Mouse (Mus musculus) adipose tissue, adult 10 weeks (tissue): ENCODE measurements around the gene Tapbp. TPM values are rescaled to one million over a fixed set of nuclear protein-coding genes. Genes with fewer than 3 reads are reported as not detected.

Experiments
- polyA plus RNA-seq: library from polyadenylated mRNA; stranded (reverse); fragments of 350-450 nt; fragmentation: Illumina TruSeq; extraction: RNeasy Lipid Tissue Mini Kit (QIAGEN cat#74804); gene quantifications from one replicate; pipeline ENCODE4 v1.2.3, GENCODE M21; 2014; ENCODE audit warnings: low read depth, low replicate concordance

The Tapbp gene
- polyA plus RNA-seq: 147 TPM

DNA sequence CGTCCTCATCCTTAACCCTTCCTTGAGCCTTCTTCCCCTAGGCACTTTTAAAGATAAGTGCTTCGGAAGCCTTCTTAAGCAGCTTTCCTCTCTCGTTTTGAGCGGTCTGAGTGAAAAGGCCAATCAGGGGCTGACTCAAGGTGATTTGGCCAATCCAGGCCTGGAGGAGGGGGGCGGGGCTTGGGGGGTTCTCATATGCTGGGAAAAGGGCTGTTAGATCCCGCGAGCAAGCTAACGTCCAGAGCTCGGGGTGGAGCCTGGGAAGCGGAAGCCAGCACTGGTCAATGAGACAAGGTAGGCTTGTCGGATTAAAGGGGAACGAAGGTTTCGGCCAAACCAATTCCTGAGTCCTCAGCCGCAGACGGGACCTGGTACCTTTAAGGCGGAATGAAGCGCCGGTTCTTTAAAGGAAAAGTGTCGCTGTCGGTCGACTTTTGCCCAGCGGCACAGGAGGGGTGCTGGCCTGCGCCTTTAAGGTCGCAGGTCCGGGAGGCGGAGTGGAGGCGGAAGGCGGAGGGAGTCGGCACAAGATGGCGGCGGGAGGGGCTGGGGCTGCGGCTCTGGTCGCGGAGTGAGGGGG is at the start of gene Tapbp, which contains the start of gene Zbtb22:
Gene Tapbp, plus strand, starts transcription at position 229 of the 580 bp plus-strand sequence.
Gene Zbtb22, plus strand, starts transcription at position 234 of the 580 bp plus-strand sequence.

DNA sequence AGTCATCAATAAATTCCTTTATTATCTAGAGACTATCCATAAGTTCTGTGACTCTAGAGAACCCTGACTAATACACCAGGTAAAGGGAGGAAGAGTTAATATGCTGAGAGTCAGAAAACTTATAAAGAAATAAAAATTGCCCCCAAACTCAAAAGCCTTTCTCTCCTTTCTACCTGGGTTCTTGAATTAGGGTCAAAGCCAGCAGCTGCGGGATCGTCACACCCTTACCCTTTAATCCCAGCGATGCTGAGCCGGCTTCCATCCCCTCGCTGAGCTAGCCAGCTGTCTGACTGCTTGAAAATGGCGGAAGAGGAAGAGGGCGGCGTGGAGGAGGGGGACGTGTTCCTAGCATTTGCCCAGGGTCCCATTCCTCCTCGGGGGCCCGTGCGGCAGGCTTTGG is 42.2 kb upstream of the Tapbp start, which contains the start of gene Gm7029:
Gene Gm7029, plus strand, starts transcription at position 301 of the 400 bp plus-strand sequence.

DNA sequence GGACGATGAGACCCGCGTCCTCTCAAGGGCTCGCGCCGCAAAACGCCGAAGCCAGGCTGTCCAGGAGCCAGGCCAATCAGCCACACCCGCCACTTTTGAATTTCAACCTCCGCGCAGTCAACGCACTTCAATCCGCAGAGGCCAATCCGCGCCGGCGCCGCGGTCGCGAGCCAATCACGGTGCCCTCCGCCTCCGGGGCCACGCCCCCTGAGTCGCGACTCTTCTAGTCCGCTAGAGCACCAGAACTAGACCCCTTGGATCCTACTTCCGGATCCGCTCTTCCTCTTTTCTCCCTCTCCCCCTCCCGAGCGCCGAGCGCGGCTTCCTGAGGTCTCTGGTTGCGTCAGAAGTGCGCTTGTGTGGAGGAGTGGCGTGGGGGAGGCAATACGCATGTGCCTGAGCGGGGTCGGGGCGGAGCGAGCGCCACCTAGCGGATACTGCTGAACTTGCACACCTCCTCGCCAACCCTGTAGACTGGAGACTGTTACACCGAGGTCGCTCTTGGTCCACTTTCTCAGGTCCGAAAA is 25.1 kb upstream of the Tapbp start, which contains the start of gene Kifc1:
Gene Kifc1, minus strand, starts transcription at position 129 of the 527 bp plus-strand sequence.

DNA sequence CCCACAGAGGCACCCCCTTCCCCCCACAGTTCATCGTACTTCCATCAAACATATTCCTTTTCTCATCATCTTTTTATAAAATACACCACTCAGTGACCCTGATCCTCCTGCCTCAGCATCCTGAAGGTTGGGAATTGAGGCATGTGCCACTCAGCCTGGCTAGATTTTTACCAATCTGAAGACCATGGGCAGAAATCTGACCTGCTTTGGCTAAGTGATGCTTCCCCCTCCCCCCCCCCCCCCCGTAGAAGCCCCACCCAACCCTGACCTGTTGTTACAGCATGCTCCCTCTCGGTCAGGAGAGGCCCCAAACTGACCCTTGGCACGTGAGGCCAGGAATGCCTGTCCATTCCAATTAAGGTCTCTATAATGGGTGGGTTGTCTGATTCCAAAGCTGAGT is 10.9 kb upstream of the Tapbp start, which contains the start of gene Platr17:
Gene Platr17, plus strand, starts transcription at position 301 of the 400 bp plus-strand sequence.

DNA sequence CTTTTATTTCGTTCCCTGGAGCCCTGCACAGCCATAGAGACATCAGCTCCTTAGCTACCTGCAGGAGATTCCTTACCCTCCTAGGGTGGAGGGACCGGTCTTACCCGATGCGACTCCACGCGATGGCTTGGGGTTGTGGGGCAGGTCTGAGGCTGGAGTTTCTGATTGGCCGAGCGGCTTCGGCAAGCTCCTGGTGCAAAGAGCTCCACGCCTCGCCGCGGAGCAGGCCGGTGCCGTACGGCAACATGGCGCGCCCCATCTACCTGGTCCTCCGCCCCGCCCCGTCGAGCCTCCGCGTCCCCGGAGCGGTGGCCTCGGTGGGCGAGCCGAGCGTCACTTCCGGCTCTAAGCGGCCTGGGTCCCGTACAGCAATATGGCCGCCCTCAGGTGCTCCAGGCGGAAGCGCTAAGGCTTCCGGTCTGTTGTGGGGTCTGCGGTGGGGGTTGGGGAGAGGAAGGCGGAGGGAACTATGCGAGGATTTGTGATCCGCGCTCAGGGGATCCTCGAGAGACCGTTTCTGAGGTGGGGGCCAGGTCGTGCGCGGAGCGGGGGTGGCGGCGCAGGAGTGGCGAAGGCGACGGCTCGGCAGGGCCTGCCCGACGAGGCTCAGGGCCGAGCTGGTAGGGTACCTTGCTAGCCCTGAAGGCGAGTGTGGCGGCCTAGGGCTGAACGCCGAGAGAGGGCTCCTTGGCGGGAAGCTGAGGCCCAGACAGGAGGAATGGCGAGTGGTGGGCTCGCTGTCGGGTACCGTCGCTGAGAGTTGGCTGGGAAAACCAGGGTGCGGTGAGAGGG is 6.4 kb upstream of the Tapbp start, which contains the start of gene Daxx:
Gene Daxx, plus strand, starts transcription at position 338 of the 792 bp plus-strand sequence.

DNA sequence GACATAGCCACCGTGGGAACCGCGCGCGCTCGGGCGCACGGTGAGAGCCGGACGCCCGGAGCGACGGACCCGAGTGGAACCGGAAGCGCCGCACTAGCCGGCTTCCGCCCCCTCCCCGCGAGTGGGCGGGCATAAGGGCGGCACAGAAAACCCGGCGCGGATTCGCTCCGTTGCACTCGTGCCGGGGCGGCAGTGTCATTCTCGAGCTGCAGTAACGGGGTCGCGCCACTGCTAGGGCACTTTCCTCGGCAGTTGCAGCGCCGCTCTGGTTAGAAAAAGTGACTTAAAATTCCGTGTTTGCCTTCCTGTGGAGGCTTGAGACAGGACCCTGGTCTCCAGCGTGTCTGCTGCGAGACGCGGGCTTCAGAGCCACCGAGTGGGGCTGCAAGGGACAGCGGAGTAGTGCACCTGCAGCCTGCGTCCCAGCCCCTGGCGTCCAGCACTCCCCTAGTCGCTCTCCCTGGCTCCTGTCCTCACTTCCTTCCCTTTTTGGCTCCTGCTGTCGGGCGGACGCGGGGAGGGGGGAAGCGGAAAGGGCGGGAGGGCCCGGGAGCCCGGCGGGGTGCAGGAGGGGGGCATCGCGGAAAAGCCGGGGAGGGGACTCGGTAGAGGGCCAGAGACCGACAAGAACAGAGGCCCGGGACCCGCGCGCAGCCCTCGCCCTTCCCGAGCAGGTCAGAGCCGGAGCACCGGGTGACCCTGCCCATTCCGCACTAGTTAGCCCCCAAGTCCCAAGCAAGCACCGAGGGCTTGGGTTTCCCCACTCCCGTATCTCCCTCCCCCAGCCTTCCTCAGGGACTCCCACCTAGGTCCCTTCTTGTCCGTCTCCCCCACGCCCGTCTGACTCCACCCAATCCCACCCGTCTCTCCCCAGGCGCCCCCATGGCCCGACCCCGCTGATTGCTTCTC is 13.9 kb downstream of the Tapbp start, which contains the start of gene Rgl2:
Gene Rgl2, plus strand, starts transcription at position 173 of the 909 bp plus-strand sequence.

DNA sequence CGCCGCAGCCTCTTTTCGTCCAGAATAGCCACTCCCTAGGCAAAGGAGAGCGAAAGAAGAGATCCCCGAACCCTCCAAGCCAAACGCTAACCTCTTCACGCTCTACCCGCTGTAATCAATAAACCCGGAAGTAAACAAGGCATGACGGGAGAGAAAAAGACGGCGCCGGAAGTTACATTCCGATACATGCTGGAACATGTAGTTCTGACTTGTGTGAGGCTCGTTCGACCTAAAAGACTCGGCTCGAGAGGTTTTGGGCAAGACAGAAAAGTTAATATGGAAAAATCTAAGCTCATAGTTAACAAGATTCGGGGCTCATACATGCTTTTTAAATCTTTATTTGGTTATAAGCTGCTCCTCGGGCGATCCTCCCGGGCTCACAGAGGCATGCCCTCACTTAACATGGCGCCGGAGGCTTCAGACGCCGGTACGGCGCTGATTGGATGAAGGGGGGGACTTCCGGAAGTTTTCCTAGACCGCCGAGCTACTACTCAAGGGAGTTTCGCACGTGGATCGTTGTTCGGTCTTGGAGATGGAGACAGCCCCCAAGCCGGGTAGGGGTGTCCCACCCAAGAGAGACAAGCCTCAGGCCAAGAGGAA is 24.6 kb downstream of the Tapbp start, which contains the start of the genes Pfdn6 and Wdr46:
Gene Pfdn6, minus strand, starts transcription at position 138 of the 600 bp plus-strand sequence.
Gene Wdr46, plus strand, starts transcription at position 455 of the 600 bp plus-strand sequence.

DNA sequence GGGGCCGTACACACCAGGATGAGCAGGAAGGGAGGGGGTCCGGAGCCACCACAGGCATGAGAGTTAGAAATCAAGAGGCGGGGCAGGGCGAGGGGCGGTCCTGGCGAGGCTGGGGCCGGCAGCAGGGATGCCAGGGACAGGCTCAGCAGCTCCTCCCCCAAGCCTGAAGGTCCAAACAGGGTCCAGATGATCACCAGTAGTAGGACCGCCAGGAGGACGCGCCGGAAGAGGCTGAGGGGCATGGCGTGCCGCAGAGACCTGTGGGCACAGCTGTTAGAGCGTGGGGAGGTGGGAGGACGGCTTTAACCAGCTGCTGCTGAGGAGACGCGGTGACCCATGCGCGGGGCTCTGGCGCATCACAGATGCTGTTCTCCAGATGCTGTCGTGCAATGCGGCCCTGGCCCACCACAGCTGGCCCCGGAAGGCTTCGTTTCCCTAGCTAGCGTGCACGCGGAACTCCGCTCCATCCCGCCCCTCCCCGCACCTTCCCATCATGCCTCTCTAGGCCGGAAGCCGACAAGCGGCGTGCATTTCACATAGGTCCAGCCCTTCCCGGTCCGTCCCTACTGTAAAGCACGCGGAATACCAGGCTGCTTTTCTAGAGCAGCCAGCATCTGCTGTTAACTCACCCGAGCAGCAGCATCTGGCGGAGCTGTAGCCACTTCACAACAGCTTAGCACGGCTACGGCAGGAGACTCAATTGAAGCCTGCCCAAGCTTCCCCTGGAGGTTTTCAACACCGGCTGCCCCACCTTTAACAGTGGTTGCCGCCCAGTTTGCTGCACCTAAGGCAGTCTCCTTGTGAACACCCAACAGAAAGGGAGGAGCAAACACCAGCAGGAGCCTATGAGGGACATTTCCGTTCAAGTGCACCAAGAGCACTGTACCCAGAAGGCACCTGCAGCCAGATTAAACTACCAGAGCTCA is 35.6 kb downstream of the Tapbp start, which contains the start of gene B3galt4:
Gene B3galt4, minus strand, starts transcription at position 468 of the 926 bp plus-strand sequence.

DNA sequence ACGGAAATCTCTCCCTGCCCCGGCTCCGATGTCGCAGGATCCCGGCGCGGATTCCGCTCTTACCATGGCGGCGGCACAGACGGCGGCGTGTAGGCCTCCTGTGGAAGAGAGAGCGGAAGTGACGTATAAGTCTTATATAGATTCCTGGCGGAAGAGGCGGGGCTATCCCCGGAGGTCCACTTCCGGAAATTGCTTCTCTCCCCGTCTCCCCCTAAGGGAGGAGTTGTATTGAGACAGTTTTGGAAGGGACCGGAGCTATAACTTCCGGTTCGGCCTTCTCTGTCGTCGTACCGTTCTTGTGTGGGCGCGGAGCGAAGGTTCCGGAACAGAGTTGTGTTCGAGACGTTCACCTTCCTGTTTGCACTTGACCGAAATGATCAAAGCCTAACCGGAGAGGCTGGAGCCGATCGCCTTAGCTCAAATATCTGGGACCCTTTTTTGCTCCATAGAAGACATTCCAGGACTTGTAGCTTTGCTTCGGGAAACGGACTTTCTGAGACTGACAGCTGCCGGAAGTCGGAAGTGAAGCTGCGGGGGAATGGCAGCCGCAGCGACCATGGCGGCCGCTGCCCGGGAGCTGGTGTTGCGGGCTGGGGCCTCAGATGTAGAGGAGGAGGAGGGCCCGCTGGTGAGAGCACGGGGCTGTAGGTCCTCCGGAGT is 40.0 kb downstream of the Tapbp start, which contains the start of the genes Vps52 and Rps18:
Gene Vps52, plus strand, starts transcription at position 258 of the 660 bp plus-strand sequence.
Gene Rps18, minus strand, starts transcription at position 447 of the 660 bp plus-strand sequence.

Other genes with a start within 250 kb of the Tapbp start
- 128 TPM for gene Hnrnpm, start 229.0 kb upstream of the Tapbp start, polyA plus RNA-seq
- gene March2, start 197.2 kb upstream of the Tapbp start, polyA plus RNA-seq: 86.5 TPM
- gene Rab11b, start 155.4 kb upstream of the Tapbp start, polyA plus RNA-seq: 136 TPM
- 245 TPM for gene Angptl4, start 134.1 kb upstream of the Tapbp start, polyA plus RNA-seq
- 91.1 TPM for gene Kank3, start 105.4 kb upstream of the Tapbp start, polyA plus RNA-seq
- gene Rps28, start 91.3 kb upstream of the Tapbp start, polyA plus RNA-seq: 1,499 TPM
- 425 TPM for gene Ndufa7, start 91.3 kb upstream of the Tapbp start, polyA plus RNA-seq
- gene Cd320, start 72.8 kb upstream of the Tapbp start, polyA plus RNA-seq: 72.7 TPM
- gene Gm7029, start 42.1 kb upstream of the Tapbp start, polyA plus RNA-seq: not detected
- 1.9 TPM for gene Kifc1, start 25.2 kb upstream of the Tapbp start, polyA plus RNA-seq
- gene Platr17, start 10.8 kb upstream of the Tapbp start, polyA plus RNA-seq: not detected
- 29.2 TPM for gene Daxx, start 6.5 kb upstream of the Tapbp start, polyA plus RNA-seq
- gene Zbtb22, start within 50 bp of the Tapbp start, polyA plus RNA-seq: 25.1 TPM
- gene Rgl2, start 13.6 kb downstream of the Tapbp start, polyA plus RNA-seq: 66.6 TPM
- 70.9 TPM for gene Pfdn6, start 24.4 kb downstream of the Tapbp start, polyA plus RNA-seq
- 14.0 TPM for gene Wdr46, start 24.8 kb downstream of the Tapbp start, polyA plus RNA-seq
- gene B3galt4, start 35.6 kb downstream of the Tapbp start, polyA plus RNA-seq: 5.6 TPM
- gene Vps52, start 39.9 kb downstream of the Tapbp start, polyA plus RNA-seq: 36.0 TPM
- gene Rps18, start 40.1 kb downstream of the Tapbp start, polyA plus RNA-seq: 1,863 TPM
- 1,539 TPM for gene H2-K1, start 84.4 kb downstream of the Tapbp start, polyA plus RNA-seq
- gene Ring1, start 108.8 kb downstream of the Tapbp start, polyA plus RNA-seq: 30.7 TPM
- gene H2-Ke6, start 112.2 kb downstream of the Tapbp start, polyA plus RNA-seq: 92.5 TPM
- 158 TPM for gene Slc39a7, start 115.8 kb downstream of the Tapbp start, polyA plus RNA-seq
- 38.6 TPM for gene Rxrb, start 115.9 kb downstream of the Tapbp start, polyA plus RNA-seq
- gene Col11a2, start 123.5 kb downstream of the Tapbp start, polyA plus RNA-seq: 1.0 TPM
- 1.3 TPM for gene H2-Oa, start 176.4 kb downstream of the Tapbp start, polyA plus RNA-seq
- gene H2-DMa, start 203.6 kb downstream of the Tapbp start, polyA plus RNA-seq: 48.1 TPM
- gene Brd2, start 206.7 kb downstream of the Tapbp start, polyA plus RNA-seq: 137 TPM
- gene H2-DMb2, start 227.4 kb downstream of the Tapbp start, polyA plus RNA-seq: 44.6 TPM
- 43.1 TPM for gene H2-DMb1, start 237.2 kb downstream of the Tapbp start, polyA plus RNA-seq